Mouse (Mus musculus): ENCODE data around the gene BC107364. TPM values are rescaled to one million over a fixed set of nuclear protein-coding genes. Genes with fewer than 3 reads are reported as not detected.
A peak's percentile ranks its signal among the peaks of the same experiment; 100 is the strongest.
"Not testable (repeated sequence)": the region's sequence is repeated elsewhere in the genome, so short reads cannot be mapped to it uniquely, and the experiment has no call there.

Gene BC107364
- polyA plus RNA-seq, 1 experiment, result 5.5 TPM

GRCm38 (mm10) chr3:96401832-96402501, 50.1 kb downstream of the BC107364 start:
- Histone ChIP-seq H3K27me3 (ENCODE audit: control insufficient read depth, insufficient read depth, low read length) (no peaks in the 10 kb centered on the region), H3K36me3 (ENCODE audit: control insufficient read depth, insufficient read depth, low read length) (no peaks in the 10 kb centered on the region), H3K27ac (ENCODE audit: control insufficient read depth, insufficient read depth, low read depth, low read length) (peak overlapping the region; percentile 95), H3K4me1 (ENCODE audit: control insufficient read depth, insufficient read depth, low read length) (peaks cover 32% of the 10 kb centered on the region), H3K4me3 (ENCODE audit: control insufficient read depth, low read depth, low read length) (peak overlapping the region; percentile 91)
- TF ChIP-seq POLR2A (IDR thresholded peaks at IDR 0.05; ENCODE audit: control insufficient read depth, low read depth, low read length) (peak; percentile 65), CTCF (IDR thresholded peaks at IDR 0.05; ENCODE audit: control insufficient read depth, insufficient read depth, insufficient replicate concordance, low read depth, low read length) (no peak; the same call in 1 of the 2 replicates)

GRCm38 (mm10) chr3:96401474-96401831, 50.7 kb downstream of the BC107364 start:
- TF ChIP-seq CTCF (IDR thresholded peaks at IDR 0.05; ENCODE audit: control insufficient read depth, insufficient read depth, insufficient replicate concordance, low read depth, low read length), result no peak
- no peak for TF ChIP-seq POLR2A (IDR thresholded peaks at IDR 0.05; ENCODE audit: control insufficient read depth, low read depth, low read length)
- Histone ChIP-seq H3K4me1 (ENCODE audit: control insufficient read depth, insufficient read depth, low read length) (peaks cover 32% of the 10 kb centered on the region), H3K27me3 (ENCODE audit: control insufficient read depth, insufficient read depth, low read length) (no peaks in the 10 kb centered on the region), H3K4me3 (ENCODE audit: control insufficient read depth, low read depth, low read length) (peak overlapping the region; percentile 91), H3K36me3 (ENCODE audit: control insufficient read depth, insufficient read depth, low read length) (no peaks in the 10 kb centered on the region), H3K27ac (ENCODE audit: control insufficient read depth, insufficient read depth, low read depth, low read length) (peak overlapping the region; percentile 95)

GRCm38 (mm10) chr3:96398911-96399310, 53.2 kb downstream of the BC107364 start:
- Histone ChIP-seq H3K27me3 (ENCODE audit: control insufficient read depth, insufficient read depth, low read length) (no peaks in the 10 kb centered on the region), H3K36me3 (ENCODE audit: control insufficient read depth, insufficient read depth, low read length) (no peaks in the 10 kb centered on the region), H3K4me3 (ENCODE audit: control insufficient read depth, low read depth, low read length) (no peak overlapping the region), H3K4me1 (ENCODE audit: control insufficient read depth, insufficient read depth, low read length) (peaks cover 18% of the 10 kb centered on the region), H3K27ac (ENCODE audit: control insufficient read depth, insufficient read depth, low read depth, low read length) (no peak overlapping the region)
- TF ChIP-seq POLR2A (IDR thresholded peaks at IDR 0.05; ENCODE audit: control insufficient read depth, low read depth, low read length) (no peak), CTCF (IDR thresholded peaks at IDR 0.05; ENCODE audit: control insufficient read depth, insufficient read depth, insufficient replicate concordance, low read depth, low read length) (no peak)

- H3K27ac ChIP-seq (ENCODE audit: control insufficient read depth, insufficient read depth, low read depth, low read length), result no peak overlapping the region
- peaks cover 7% of the 10 kb centered on the region; the same call in 1 of the 2 replicates for H3K4me1 ChIP-seq (ENCODE audit: control insufficient read depth, insufficient read depth, low read length)
- H3K4me3 ChIP-seq (ENCODE audit: control insufficient read depth, low read depth, low read length), result no peak overlapping the region
- no peaks in the 10 kb centered on the region for H3K27me3 ChIP-seq (ENCODE audit: control insufficient read depth, insufficient read depth, low read length)
- TF ChIP-seq CTCF (IDR thresholded peaks at IDR 0.05; ENCODE audit: control insufficient read depth, insufficient read depth, insufficient replicate concordance, low read depth, low read length), result no peak
- TF ChIP-seq POLR2A (IDR thresholded peaks at IDR 0.05; ENCODE audit: control insufficient read depth, low read depth, low read length), result no peak
- no peaks in the 10 kb centered on the region for H3K36me3 ChIP-seq (ENCODE audit: control insufficient read depth, insufficient read depth, low read length)
Measured at GRCm38 (mm10) chr3:96396857-96397256, 55.2 kb downstream of the BC107364 start.

GRCm38 (mm10) chr3:96387202-96387601, 64.9 kb downstream of the BC107364 start:
- H3K4me1 ChIP-seq (ENCODE audit: control insufficient read depth, insufficient read depth, low read length); H3K27ac ChIP-seq (ENCODE audit: control insufficient read depth, insufficient read depth, low read depth, low read length); H3K4me3 ChIP-seq (ENCODE audit: control insufficient read depth, low read depth, low read length); H3K27me3 ChIP-seq (ENCODE audit: control insufficient read depth, insufficient read depth, low read length); H3K36me3 ChIP-seq (ENCODE audit: control insufficient read depth, insufficient read depth, low read length): not testable (repeated sequence)

Other genes with a start within 250 kb of the BC107364 start
- gene Bola1, start 232.6 kb downstream of the BC107364 start, polyA plus RNA-seq (2012; rRNA removed), result 38.3 and 47.3 TPM in 2 replicates
- 3.7 and 3.9 TPM in 2 replicates for gene Hist2h2ab, start 232.4 kb downstream of the BC107364 start, polyA plus RNA-seq (2012; rRNA removed)
- gene Hist2h2ac, start 231.4 kb downstream of the BC107364 start, polyA plus RNA-seq (2012; rRNA removed), result 7.3 and 9.4 TPM in 2 replicates
- 11.3 and 13.0 TPM in 2 replicates for gene Hist2h2be, start 231.2 kb downstream of the BC107364 start, polyA plus RNA-seq (2012; rRNA removed)
- 18.0 and 18.3 TPM in 2 replicates for gene Hist2h3c2, start 213.2 kb downstream of the BC107364 start, polyA plus RNA-seq (2012; rRNA removed)
- gene Hist2h2aa2, start 212.0 kb downstream of the BC107364 start, polyA plus RNA-seq (2012; rRNA removed), result 37.8 and 209 TPM in 2 replicates
- 1,076 and 1,288 TPM in 2 replicates for gene Hist2h2aa1, start 206.8 kb downstream of the BC107364 start, polyA plus RNA-seq (2012; rRNA removed)
- not detected in 2 replicates for gene Hist2h3c1, start 205.6 kb downstream of the BC107364 start, polyA plus RNA-seq (2012; rRNA removed)
- 0.42 and 0.43 TPM in 2 replicates for gene Hist2h4, start 189.0 kb downstream of the BC107364 start, polyA plus RNA-seq (2012; rRNA removed)
- gene Hist2h3b, start 183.7 kb downstream of the BC107364 start, polyA plus RNA-seq (2012; rRNA removed), result 5.0 and 6.2 TPM in 2 replicates
- 1.4 and 1.6 TPM in 2 replicates for gene Hist2h2bb, start 182.6 kb downstream of the BC107364 start, polyA plus RNA-seq (2012; rRNA removed)
- gene Fcgr1, start 158.3 kb downstream of the BC107364 start, polyA plus RNA-seq (2012; rRNA removed), result 0.19 and 0.23 TPM in 2 replicates
- 7.8 and 9.0 TPM in 2 replicates for gene Hfe2, start 72.9 kb upstream of the BC107364 start, polyA plus RNA-seq (2012; rRNA removed)
- gene Txnip, start 105.7 kb upstream of the BC107364 start, polyA plus RNA-seq (2012; rRNA removed), result 73.8 and 75.5 TPM in 2 replicates
- gene Gm16253, start 124.7 kb upstream of the BC107364 start, polyA plus RNA-seq (2012; rRNA removed), result not detected in 2 replicates
- gene Polr3gl, start 141.9 kb upstream of the BC107364 start, polyA plus RNA-seq (2012; rRNA removed), result 13.9 and 17.8 TPM in 2 replicates
- 0.12 TPM in 1 of 2 replicates, not detected in the other for gene Ankrd34a, start 144.3 kb upstream of the BC107364 start, polyA plus RNA-seq (2012; rRNA removed)
- 6.2 and 8.1 TPM in 2 replicates for gene Lix1l, start 148.8 kb upstream of the BC107364 start, polyA plus RNA-seq (2012; rRNA removed)
- gene Rbm8a, start 177.6 kb upstream of the BC107364 start, polyA plus RNA-seq (2012; rRNA removed), result 8.0 and 8.7 TPM in 2 replicates
- gene Pex11b, start 183.1 kb upstream of the BC107364 start, polyA plus RNA-seq (2012; rRNA removed), result 90.1 and 107 TPM in 2 replicates
- gene Gm42957, start 183.2 kb upstream of the BC107364 start, polyA plus RNA-seq (2012; rRNA removed), result 0.05 and 0.06 TPM in 2 replicates
- 1.0 and 1.2 TPM in 2 replicates for gene Itga10, start 193.3 kb upstream of the BC107364 start, polyA plus RNA-seq (2012; rRNA removed)
- 0.48 and 0.52 TPM in 2 replicates for gene Ankrd35, start 217.8 kb upstream of the BC107364 start, polyA plus RNA-seq (2012; rRNA removed)
- 6.9 and 7.2 TPM in 2 replicates for gene Pias3, start 244.1 kb upstream of the BC107364 start, polyA plus RNA-seq (2012; rRNA removed)